7 mouse cellular contexts compared by ENCODE assay signal in the genomic region with DNA sequence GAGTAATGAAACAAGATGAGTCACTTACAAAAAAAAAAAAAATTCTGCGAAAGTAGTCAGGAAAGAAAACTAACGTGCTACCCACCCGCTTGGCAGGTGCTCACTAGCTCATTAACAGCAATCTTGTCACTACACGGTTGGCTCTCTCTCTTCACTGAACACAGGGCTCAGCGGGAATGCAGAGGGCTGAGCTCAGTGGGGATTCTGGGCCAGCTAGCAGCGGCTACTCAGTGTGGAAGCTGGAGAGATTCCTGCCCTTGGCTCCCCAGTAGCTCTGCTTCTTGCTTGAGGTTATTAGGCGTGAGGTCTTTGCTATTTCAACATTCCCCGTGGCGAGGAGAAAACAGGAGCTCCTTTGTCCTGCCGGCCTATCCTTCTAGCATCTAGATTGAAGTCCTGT. TPM values are rescaled to one million over a fixed set of nuclear protein-coding genes. Genes with fewer than 3 reads are reported as not detected.
DNase-seq lines count a peak whose midpoint lies in the region; ATAC-seq and TF ChIP-seq lines count a peak whose summit lies in the region.

No protein-coding gene starts in this region.

- TF ChIP-seq CTCF in lung, embryonic 14.5 days (IDR thresholded peaks at IDR 0.05; ENCODE audit: low read depth), result no peak

- 13% methylated on average over 10 of the region's 10 CpGs for WGBS in lung, embryonic 14.5 days
- WGBS in embryonic facial prominence, embryonic 13.5 days, result 7% methylated on average over 10 of the region's 10 CpGs
- WGBS in neural tube, embryonic 12.5 days, result 7% methylated on average over 10 of the region's 10 CpGs
- WGBS in liver, embryonic 11.5 days, result 30% methylated on average over 10 of the region's 10 CpGs

- H3K9ac ChIP-seq in lung, embryonic 14.5 days, result no peak overlapping the region
- 0 out of 2 replicates have a peak overlapping the region, but pooled peaks have one; percentile 36 for H3K9ac ChIP-seq in embryonic facial prominence, embryonic 13.5 days
- H3K9ac ChIP-seq in neural tube, embryonic 12.5 days, result no peak overlapping the region
- no peak overlapping the region for H3K9ac ChIP-seq in liver, embryonic 11.5 days (ENCODE audit: low read depth, low read length)

- H3K4me2 ChIP-seq in lung, embryonic 14.5 days, result no peak overlapping the region
- 0 out of 2 replicates have a peak overlapping the region, but pooled peaks have one; percentile 16 for H3K4me2 ChIP-seq in embryonic facial prominence, embryonic 13.5 days
- 0 out of 2 replicates have a peak overlapping the region, but pooled peaks have one; percentile 7 for H3K4me2 ChIP-seq in neural tube, embryonic 12.5 days (replicated peaks)
- no peak overlapping the region for H3K4me2 ChIP-seq in liver, embryonic 11.5 days

- peak overlapping the region; percentile 21 for H3K27ac ChIP-seq in lung, embryonic 14.5 days (ENCODE audit: low read depth)
- H3K27ac ChIP-seq in embryonic facial prominence, embryonic 13.5 days, result no peak overlapping the region
- H3K27ac ChIP-seq in neural tube, embryonic 12.5 days, result no peak overlapping the region
- no peak overlapping the region for H3K27ac ChIP-seq in liver, embryonic 11.5 days (ENCODE audit: low read depth, low read length)

- intact Hi-C loops in gastrocnemius, postnatal 36 days (cut with DNase I), result no loop called here

- no peaks in the 10 kb centered on the region for H3K4me1 ChIP-seq in lung, embryonic 14.5 days (ENCODE audit: insufficient read depth)
- H3K4me1 ChIP-seq in embryonic facial prominence, embryonic 13.5 days, result no peaks in the 10 kb centered on the region
- H3K4me1 ChIP-seq in neural tube, embryonic 12.5 days, result 0 out of 2 replicates have a peak, but pooled peaks cover 5% of the 10 kb centered on the region
- H3K4me1 ChIP-seq in liver, embryonic 11.5 days (replicated peaks; ENCODE audit: control insufficient read depth, insufficient read depth, low read length), result no peaks in the 10 kb centered on the region

- H3K36me3 ChIP-seq in lung, embryonic 14.5 days (ENCODE audit: insufficient read depth), result no peaks in the 10 kb centered on the region
- no peaks in the 10 kb centered on the region for H3K36me3 ChIP-seq in embryonic facial prominence, embryonic 13.5 days
- no peaks in the 10 kb centered on the region for H3K36me3 ChIP-seq in neural tube, embryonic 12.5 days
- H3K36me3 ChIP-seq in liver, embryonic 11.5 days (ENCODE audit: control insufficient read depth, insufficient read depth, low read length), result no peaks in the 10 kb centered on the region

- H3K9me3 ChIP-seq in lung, embryonic 14.5 days (ENCODE audit: low read depth, low read length), result no peaks in the 10 kb centered on the region
- no peaks in the 10 kb centered on the region for H3K9me3 ChIP-seq in embryonic facial prominence, embryonic 13.5 days
- no peaks in the 10 kb centered on the region for H3K9me3 ChIP-seq in neural tube, embryonic 12.5 days
- no peaks in the 10 kb centered on the region for H3K9me3 ChIP-seq in liver, embryonic 11.5 days (ENCODE audit: control insufficient read depth, low read length)

- peak; percentile 43 for DNase-seq in lung, embryonic 14.5 days
- no peak for DNase-seq in lung, postnatal 36 days
- DNase-seq in gastrocnemius, postnatal 36 days, result peak; percentile 28 to 30
- no peak for DNase-seq in liver, embryonic 11.5 days (ENCODE audit: low spot score)

- no peak for ATAC-seq in lung, embryonic 14.5 days (ENCODE audit: insufficient read depth)
- no peak for ATAC-seq in embryonic facial prominence, embryonic 13.5 days (ENCODE audit: insufficient number of reproducible peaks, insufficient read depth, low FRiP score, low TSS enrichment, low read depth)
- no peak for ATAC-seq in neural tube, embryonic 12.5 days (ENCODE audit: low FRiP score, low read depth)
- ATAC-seq in liver, embryonic 11.5 days (replicated peaks; ENCODE audit: low FRiP score), result no peak
- ATAC-seq in monocyte, adult 5-6 weeks (replicated peaks; ENCODE audit: insufficient number of reproducible peaks, low FRiP score, low TSS enrichment, poor library complexity, severe bottlenecking), result no peak

- no peak overlapping the region for H3K4me3 ChIP-seq in lung, embryonic 14.5 days (ENCODE audit: low read depth, low read length)
- H3K4me3 ChIP-seq in embryonic facial prominence, embryonic 13.5 days, result no peak overlapping the region
- H3K4me3 ChIP-seq in neural tube, embryonic 12.5 days, result no peak overlapping the region
- no peak overlapping the region for H3K4me3 ChIP-seq in liver, embryonic 11.5 days (ENCODE audit: low read depth, low read length)

- no peaks in the 10 kb centered on the region for H3K27me3 ChIP-seq in lung, embryonic 14.5 days (ENCODE audit: insufficient read depth, low read length)
- no peaks in the 10 kb centered on the region; the same call in 1 of the 2 replicates for H3K27me3 ChIP-seq in embryonic facial prominence, embryonic 13.5 days
- no peaks in the 10 kb centered on the region for H3K27me3 ChIP-seq in neural tube, embryonic 12.5 days (replicated peaks)
- peaks cover 3% of the 10 kb centered on the region; the same call in 1 of the 2 replicates for H3K27me3 ChIP-seq in liver, embryonic 11.5 days (replicated peaks; ENCODE audit: control insufficient read depth, insufficient read depth, low read length)

RNA-seq across cellular contexts. Expression of gene Cgn, which starts 17.9 kb away (rescaled TPM):
- polyA plus RNA-seq in lung, embryonic 14.5 days (2014; fragmentation: Nextera tagmentation; extraction: Ambion mirVana), result 18.3 and 19.5 TPM in 2 replicates
- polyA plus RNA-seq in embryonic facial prominence, embryonic 13.5 days (2015; fragmentation: Nextera tagmentation; extraction: Ambion mirVana), result 7.2 and 9.7 TPM in 2 replicates
- total RNA-seq in gastrocnemius, postnatal 36 days (2021), result under 1 TPM; 0.12 to 0.13 TPM
- polyA plus RNA-seq in neural tube, embryonic 12.5 days (2016; fragmentation: Nextera tagmentation; extraction: Ambion mirVana), result 4.1 and 4.3 TPM in 2 replicates
- 10.6 and 11.5 TPM in 2 replicates for polyA plus RNA-seq in liver, embryonic 11.5 days (2014; fragmentation: Nextera tagmentation; extraction: Ambion mirVana)
- 0.32 TPM in 1 of 3 replicates, not detected in the others for total RNA-seq in monocyte, adult 5-6 weeks (2017)

RNA-seq across cellular contexts. Expression of gene Pogz, which starts 33.2 kb away (rescaled TPM):
- 21.3 and 22.1 TPM in 2 replicates for polyA plus RNA-seq in lung, embryonic 14.5 days (2014; fragmentation: Nextera tagmentation; extraction: Ambion mirVana)
- 22.9 and 23.3 TPM in 2 replicates for polyA plus RNA-seq in embryonic facial prominence, embryonic 13.5 days (2015; fragmentation: Nextera tagmentation; extraction: Ambion mirVana)
- 10 to 100 TPM; 12.3 to 14.5 TPM for total RNA-seq in gastrocnemius, postnatal 36 days (2021)
- 20.9 and 21.0 TPM in 2 replicates for polyA plus RNA-seq in neural tube, embryonic 12.5 days (2016; fragmentation: Nextera tagmentation; extraction: Ambion mirVana)
- polyA plus RNA-seq in liver, embryonic 11.5 days (2014; fragmentation: Nextera tagmentation; extraction: Ambion mirVana), result 12.2 and 12.7 TPM in 2 replicates
- 14.4 to 29.8 TPM (median 15.6 TPM) in 3 replicates for total RNA-seq in monocyte, adult 5-6 weeks (2017)

Comparison
In these comparisons a context has a peak if more than half of its experiments do, and no peak if none do; other contexts are left out.
1. DNase-seq: peak in lung, embryonic 14.5 days (single experiment) and gastrocnemius, postnatal 36 days (2 of 2); none in lung, postnatal 36 days (single experiment) and liver, embryonic 11.5 days (single experiment).
2. H3K4me2 ChIP-seq: peak in embryonic facial prominence, embryonic 13.5 days (single experiment) and neural tube, embryonic 12.5 days (single experiment); none in lung, embryonic 14.5 days (single experiment) and liver, embryonic 11.5 days (single experiment).